Mouse (Mus musculus): ENCODE data around the gene Frem1. TPM values are rescaled to one million over a fixed set of nuclear protein-coding genes. Genes with fewer than 3 reads are reported as not detected.

Gene Frem1
- polyA plus RNA-seq, 1 experiment from 2014 or later: 11.4 TPM

DNA sequence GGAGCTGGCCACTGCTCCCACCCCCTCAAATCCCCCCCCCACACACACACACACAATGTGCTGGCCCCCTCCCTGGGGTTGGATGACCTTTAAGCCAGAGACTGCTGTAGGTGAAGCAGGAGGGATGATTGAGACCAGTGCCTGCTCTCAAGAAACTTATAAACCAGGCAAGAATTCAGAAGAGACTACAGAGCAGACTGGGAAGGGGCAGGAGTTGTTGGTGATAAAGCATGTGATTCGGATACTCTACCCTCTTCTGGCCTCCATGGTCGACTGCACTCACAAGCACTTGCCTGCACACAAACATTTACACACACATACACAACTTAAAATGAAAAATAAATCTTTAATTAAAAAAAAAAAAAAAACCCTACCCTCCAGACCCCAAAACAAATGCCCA is 6.0 kb upstream of the Frem1 start:
- Histone ChIP-seq H3K27me3 (ENCODE audit: control insufficient read depth, insufficient read depth, low read length) (no peaks in the 10 kb centered on the region), H3K4me1 (ENCODE audit: control insufficient read depth, insufficient read depth, low read length) (no peaks in the 10 kb centered on the region), H3K36me3 (ENCODE audit: control insufficient read depth, insufficient read depth, low read length) (no peaks in the 10 kb centered on the region), H3K9me3 (replicated peaks; ENCODE audit: control insufficient read depth, low read length) (no peaks in the 10 kb centered on the region), H3K4me3 (ENCODE audit: low read depth, low read length) (no peak overlapping the region), H3K4me2 (no peak overlapping the region), H3K27ac (ENCODE audit: low read depth, low read length) (no peak overlapping the region), H3K9ac (ENCODE audit: low read depth, low read length) (no peak overlapping the region)
- 46% methylated on average over 2 of the region's 2 CpGs for WGBS (ENCODE audit: insufficient replicate concordance)
- ATAC-seq (replicated peaks; ENCODE audit: insufficient number of reproducible peaks, low FRiP score, low TSS enrichment): no peak

- ATAC-seq (replicated peaks; ENCODE audit: insufficient number of reproducible peaks, low FRiP score, low TSS enrichment): no peak
- Histone ChIP-seq H3K36me3 (ENCODE audit: control insufficient read depth, insufficient read depth, low read length) (no peaks in the 10 kb centered on the region), H3K27ac (ENCODE audit: low read depth, low read length) (no peak overlapping the region), H3K27me3 (ENCODE audit: control insufficient read depth, insufficient read depth, low read length) (no peaks in the 10 kb centered on the region), H3K4me1 (ENCODE audit: control insufficient read depth, insufficient read depth, low read length) (peaks cover 3% of the 10 kb centered on the region; the same call in 1 of the 2 replicates), H3K9ac (ENCODE audit: low read depth, low read length) (no peak overlapping the region), H3K4me2 (no peak overlapping the region), H3K4me3 (ENCODE audit: low read depth, low read length) (no peak overlapping the region), H3K9me3 (replicated peaks; ENCODE audit: control insufficient read depth, low read length) (no peaks in the 10 kb centered on the region)
- 84% methylated on average over 6 of the region's 6 CpGs for WGBS (ENCODE audit: insufficient replicate concordance)
Observed at GRCm38 (mm10) chr4:83056496-83056895, 4.4 kb upstream of the Frem1 start.

GRCm38 (mm10) chr4:83055444-83055843 is 3.3 kb upstream of the Frem1 start:
- H3K4me1 ChIP-seq (ENCODE audit: control insufficient read depth, insufficient read depth, low read length): peaks cover 4% of the 10 kb centered on the region; the same call in 1 of the 2 replicates
- H3K4me2 ChIP-seq: no peak overlapping the region
- H3K9ac ChIP-seq (ENCODE audit: low read depth, low read length): no peak overlapping the region
- no peaks in the 10 kb centered on the region for H3K36me3 ChIP-seq (ENCODE audit: control insufficient read depth, insufficient read depth, low read length)
- ATAC-seq (replicated peaks; ENCODE audit: insufficient number of reproducible peaks, low FRiP score, low TSS enrichment): no peak
- H3K9me3 ChIP-seq (replicated peaks; ENCODE audit: control insufficient read depth, low read length): no peaks in the 10 kb centered on the region
- H3K27ac ChIP-seq (ENCODE audit: low read depth, low read length): no peak overlapping the region
- no peak overlapping the region for H3K4me3 ChIP-seq (ENCODE audit: low read depth, low read length)
- H3K27me3 ChIP-seq (ENCODE audit: control insufficient read depth, insufficient read depth, low read length): no peaks in the 10 kb centered on the region
- 70% methylated on average over 2 of the region's 2 CpGs for WGBS (ENCODE audit: insufficient replicate concordance)

DNA sequence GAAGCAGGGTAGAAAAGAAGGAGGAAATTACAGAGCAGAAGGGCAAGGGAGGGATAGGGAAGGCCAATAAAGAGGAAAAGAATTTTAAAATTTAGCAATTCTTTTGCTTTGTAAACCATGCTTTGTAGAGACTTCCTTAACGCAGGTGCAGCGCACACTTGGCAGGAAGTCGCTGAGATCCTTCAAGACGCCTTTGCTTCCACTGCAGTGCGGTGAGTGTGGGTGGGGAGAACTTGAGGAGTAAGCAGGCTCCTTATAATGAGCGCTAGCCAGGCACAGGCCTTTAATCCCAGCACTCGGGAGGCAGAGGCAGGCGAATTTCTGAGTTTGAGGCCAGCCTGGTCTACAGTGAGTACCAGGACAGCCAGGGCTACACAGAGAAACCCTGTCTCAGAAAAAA is 1.1 kb upstream of the Frem1 start:
- no peak for ATAC-seq (replicated peaks; ENCODE audit: insufficient number of reproducible peaks, low FRiP score, low TSS enrichment)
- Histone ChIP-seq H3K4me3 (ENCODE audit: low read depth, low read length) (no peak overlapping the region), H3K27ac (ENCODE audit: low read depth, low read length) (no peak overlapping the region), H3K36me3 (ENCODE audit: control insufficient read depth, insufficient read depth, low read length) (no peaks in the 10 kb centered on the region), H3K9ac (ENCODE audit: low read depth, low read length) (no peak overlapping the region), H3K4me1 (ENCODE audit: control insufficient read depth, insufficient read depth, low read length) (peaks cover 22% of the 10 kb centered on the region), H3K4me2 (no peak overlapping the region), H3K9me3 (replicated peaks; ENCODE audit: control insufficient read depth, low read length) (no peaks in the 10 kb centered on the region), H3K27me3 (ENCODE audit: control insufficient read depth, insufficient read depth, low read length) (no peaks in the 10 kb centered on the region)
- WGBS (ENCODE audit: insufficient replicate concordance): 82% methylated on average over 8 of the region's 8 CpGs

GRCm38 (mm10) chr4:83051176-83051575 is 963 bp downstream of the Frem1 start:
- H3K27me3 ChIP-seq (ENCODE audit: control insufficient read depth, insufficient read depth, low read length): no peaks in the 10 kb centered on the region
- H3K9me3 ChIP-seq (replicated peaks; ENCODE audit: control insufficient read depth, low read length): no peaks in the 10 kb centered on the region
- no peaks in the 10 kb centered on the region for H3K36me3 ChIP-seq (ENCODE audit: control insufficient read depth, insufficient read depth, low read length)
- peak overlapping the region; percentile 65 for H3K4me2 ChIP-seq
- H3K4me1 ChIP-seq (ENCODE audit: control insufficient read depth, insufficient read depth, low read length): peaks cover 39% of the 10 kb centered on the region
- WGBS (ENCODE audit: insufficient replicate concordance): 11% methylated on average over 8 of the region's 8 CpGs
- ATAC-seq (replicated peaks; ENCODE audit: insufficient number of reproducible peaks, low FRiP score, low TSS enrichment): no peak
- H3K27ac ChIP-seq (ENCODE audit: low read depth, low read length): peak overlapping the region; percentile 65
- peak overlapping the region; percentile 46 for H3K4me3 ChIP-seq (ENCODE audit: low read depth, low read length)
- peak overlapping the region; percentile 69 for H3K9ac ChIP-seq (ENCODE audit: low read depth, low read length)

DNA sequence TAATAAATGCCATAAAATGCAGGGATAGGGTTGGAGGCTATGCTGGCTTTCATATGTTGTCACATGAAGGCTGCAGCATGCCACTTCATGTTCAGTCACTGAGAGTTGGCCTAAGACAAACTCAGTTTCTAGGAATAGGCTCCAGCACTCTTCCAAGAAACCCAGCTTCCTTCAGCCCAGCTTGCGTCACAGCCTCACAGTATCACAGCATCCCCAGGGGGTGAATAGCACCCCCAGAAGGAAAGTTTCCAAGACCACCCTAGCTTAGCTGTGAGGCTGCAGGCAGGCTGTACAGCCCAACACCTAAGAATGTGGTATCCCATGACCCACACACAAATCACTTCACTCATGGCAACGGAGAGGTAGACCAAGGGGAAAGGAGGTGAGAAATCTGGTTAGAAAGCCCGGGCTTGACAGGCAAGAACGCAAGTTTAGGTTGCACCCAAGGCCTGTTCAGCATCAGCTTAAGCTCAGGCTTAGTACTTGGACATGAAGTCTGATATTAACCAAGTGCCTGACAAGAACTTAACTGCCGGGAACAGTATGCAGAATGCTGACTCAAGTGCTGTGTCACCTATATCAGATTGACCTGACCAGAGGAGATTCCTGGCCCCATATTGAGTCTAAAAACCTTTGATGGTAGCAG is 1.9 kb downstream of the Frem1 start:
- peak overlapping the region; percentile 66; the same call in 1 of the 2 replicates for H3K27ac ChIP-seq (ENCODE audit: low read depth, low read length)

DNA sequence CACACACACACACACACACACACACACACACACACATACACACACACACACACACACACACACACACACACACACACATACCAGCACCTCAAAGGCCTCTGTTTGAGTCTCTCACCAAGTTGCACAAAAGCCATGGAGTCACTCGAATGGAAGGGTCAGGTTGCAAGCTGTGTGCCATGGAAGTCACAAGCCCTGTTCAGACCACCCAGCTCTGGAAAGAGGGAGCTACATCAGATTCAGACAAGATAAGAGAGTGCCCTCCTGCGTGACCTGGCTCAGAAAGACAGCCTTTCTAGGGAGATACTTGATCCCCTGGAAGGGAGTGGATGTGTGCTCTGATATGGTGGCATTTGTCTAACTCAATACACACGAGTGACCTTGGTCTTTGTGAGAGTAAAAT is 2.9 kb downstream of the Frem1 start:
- Histone ChIP-seq H3K9ac (ENCODE audit: low read depth, low read length) (no peak overlapping the region), H3K4me3 (ENCODE audit: low read depth, low read length) (no peak overlapping the region), H3K36me3 (ENCODE audit: control insufficient read depth, insufficient read depth, low read length) (no peaks in the 10 kb centered on the region), H3K27me3 (ENCODE audit: control insufficient read depth, insufficient read depth, low read length) (no peaks in the 10 kb centered on the region), H3K27ac (ENCODE audit: low read depth, low read length) (no peak overlapping the region), H3K4me1 (ENCODE audit: control insufficient read depth, insufficient read depth, low read length) (peaks cover 41% of the 10 kb centered on the region), H3K9me3 (replicated peaks; ENCODE audit: control insufficient read depth, low read length) (no peaks in the 10 kb centered on the region), H3K4me2 (peak overlapping the region; percentile 65)
- WGBS (ENCODE audit: insufficient replicate concordance): 27% methylated on average over 3 of the region's 3 CpGs
- no peak for ATAC-seq (replicated peaks; ENCODE audit: insufficient number of reproducible peaks, low FRiP score, low TSS enrichment)

More for the DNA sequence above, 1.9 kb downstream of the Frem1 start:
- H3K9me3 ChIP-seq (replicated peaks; ENCODE audit: control insufficient read depth, low read length): no peaks in the 10 kb centered on the region
- no peaks in the 10 kb centered on the region for H3K27me3 ChIP-seq (ENCODE audit: control insufficient read depth, insufficient read depth, low read length)
- peak overlapping the region; percentile 65 for H3K4me2 ChIP-seq
- 0 out of 2 replicates have a peak, but pooled peaks have one; percentile 27 for ATAC-seq (replicated peaks; ENCODE audit: insufficient number of reproducible peaks, low FRiP score, low TSS enrichment)
- no peak overlapping the region for H3K9ac ChIP-seq (ENCODE audit: low read depth, low read length)
- H3K4me1 ChIP-seq (ENCODE audit: control insufficient read depth, insufficient read depth, low read length): peaks cover 41% of the 10 kb centered on the region
- H3K4me3 ChIP-seq (ENCODE audit: low read depth, low read length): peak overlapping the region; percentile 46
- no peaks in the 10 kb centered on the region for H3K36me3 ChIP-seq (ENCODE audit: control insufficient read depth, insufficient read depth, low read length)
- 18% methylated on average over 5 of the region's 5 CpGs for WGBS (ENCODE audit: insufficient replicate concordance)

DNA sequence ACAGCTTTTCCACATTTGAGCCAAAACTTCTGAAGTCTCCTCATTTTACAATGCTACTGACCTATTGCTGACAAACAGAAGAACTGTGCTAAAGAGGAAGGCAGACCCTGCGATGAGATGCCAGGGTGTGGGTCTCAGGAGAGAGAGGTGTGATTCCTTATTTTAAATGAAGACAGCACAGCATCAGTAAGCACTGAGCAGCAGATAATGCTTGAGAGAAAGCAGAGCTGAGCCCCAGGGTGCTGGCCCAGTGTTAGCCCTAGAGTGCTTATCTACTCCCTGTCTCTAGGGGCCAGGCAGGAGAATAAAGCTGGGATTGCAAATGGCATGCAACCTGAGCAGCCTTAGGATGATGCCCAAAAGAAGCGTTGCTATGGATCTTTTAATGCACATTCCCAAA is 3.6 kb downstream of the Frem1 start:
- ATAC-seq (replicated peaks; ENCODE audit: insufficient number of reproducible peaks, low FRiP score, low TSS enrichment): no peak
- 10% methylated on average over 2 of the region's 2 CpGs for WGBS (ENCODE audit: insufficient replicate concordance)
- no peak overlapping the region for H3K4me3 ChIP-seq (ENCODE audit: low read depth, low read length)
- H3K9me3 ChIP-seq (replicated peaks; ENCODE audit: control insufficient read depth, low read length): no peaks in the 10 kb centered on the region
- peak overlapping the region; percentile 43; the same call in 1 of the 2 replicates for H3K27ac ChIP-seq (ENCODE audit: low read depth, low read length)
- peaks cover 41% of the 10 kb centered on the region for H3K4me1 ChIP-seq (ENCODE audit: control insufficient read depth, insufficient read depth, low read length)
- no peak overlapping the region for H3K9ac ChIP-seq (ENCODE audit: low read depth, low read length)
- no peaks in the 10 kb centered on the region for H3K36me3 ChIP-seq (ENCODE audit: control insufficient read depth, insufficient read depth, low read length)
- no peaks in the 10 kb centered on the region for H3K27me3 ChIP-seq (ENCODE audit: control insufficient read depth, insufficient read depth, low read length)
- peak overlapping the region; percentile 27; the same call in 1 of the 2 replicates for H3K4me2 ChIP-seq

- ATAC-seq (replicated peaks; ENCODE audit: insufficient number of reproducible peaks, low FRiP score, low TSS enrichment): no peak
- Histone ChIP-seq H3K36me3 (ENCODE audit: control insufficient read depth, insufficient read depth, low read length) (no peaks in the 10 kb centered on the region), H3K9me3 (replicated peaks; ENCODE audit: control insufficient read depth, low read length) (no peaks in the 10 kb centered on the region), H3K4me1 (ENCODE audit: control insufficient read depth, insufficient read depth, low read length) (peaks cover 38% of the 10 kb centered on the region), H3K27ac (ENCODE audit: low read depth, low read length) (no peak overlapping the region), H3K4me2 (no peak overlapping the region), H3K27me3 (ENCODE audit: control insufficient read depth, insufficient read depth, low read length) (no peaks in the 10 kb centered on the region), H3K4me3 (ENCODE audit: low read depth, low read length) (no peak overlapping the region), H3K9ac (ENCODE audit: low read depth, low read length) (no peak overlapping the region)
- WGBS (ENCODE audit: insufficient replicate concordance): 28% methylated on average over 1 of the region's 2 CpGs
Observed at GRCm38 (mm10) chr4:83046806-83047205, 5.3 kb downstream of the Frem1 start.

Measured in heart, embryonic 11.5 days (tissue).